30 mouse cellular contexts compared by ENCODE assay signal in genomic region chr11:51493421-51493820, GRCm38 (mm10).
A peak's percentile ranks its signal among the peaks of the same experiment; 100 is the strongest.
DNase-seq lines count a peak whose midpoint lies in the region; ATAC-seq and TF ChIP-seq lines count a peak whose summit lies in the region.
"Had no signal": no experiment of that assay in that cellular context is flagged by ENCODE, and none has a peak within 500 bp of the region (broad histone marks: within the 10 kb centered on the region; RNA-seq: fewer than 3 reads in every experiment).

No protein-coding gene starts in this region.

- no peak for TF ChIP-seq POLR2A in kidney, adult 2 months (IDR thresholded peaks at IDR 0.05; ENCODE audit: low read depth, low read length)

- DNase-seq in kidney, adult 2 months = peak; percentile 4
- DNase-seq in kidney, postnatal 4 days = no peak
- DNase-seq in liver = no peak
- DNase-seq in layer of hippocampus, postnatal 14 days (ENCODE audit: low spot score in 2 of 2) = peak; percentile 31 to 58
- no peak for DNase-seq in embryo, embryonic 9.5 days (ENCODE audit: extremely low spot score)
- DNase-seq in MN1 (ENCODE audit: low spot score) = no peak
- DNase-seq: adrenal gland, postnatal 10 days; cerebellum, adult 11-12 months; forebrain, postnatal 0 days; heart, postnatal 10 days; kidney, adult 11 months; kidney, postnatal 25 days; left cerebral cortex, postnatal 4 days; lung, embryonic 14.5 days; retina, postnatal 1 day; right cerebral cortex, postnatal 14 days had no signal

- no peaks in the 10 kb centered on the region for H3K9me3 ChIP-seq in liver, embryonic 12.5 days (replicated peaks)
- H3K9me3 ChIP-seq: embryonic facial prominence, embryonic 15.5 days; forebrain, embryonic 12.5 days; G1E; kidney, embryonic 15.5 days; limb, embryonic 15.5 days; midbrain, embryonic 15.5 days; neural tube, embryonic 15.5 days had no signal

- ATAC-seq in liver, embryonic 12.5 days = no peak
- ATAC-seq: inflammation-experienced regulatory T-cells, adult 6 months; midbrain, embryonic 15.5 days; Patski had no signal

- H3K27ac ChIP-seq in kidney, adult 2 months (ENCODE audit: insufficient read depth, low read depth, low read length) = no peak overlapping the region
- H3K27ac ChIP-seq in liver, embryonic 12.5 days = no peak overlapping the region
- H3K27ac ChIP-seq: embryonic facial prominence, embryonic 10.5 days; embryonic facial prominence, embryonic 15.5 days; forebrain, embryonic 12.5 days; heart, embryonic 13.5 days; hindbrain, embryonic 14.5 days; kidney, embryonic 15.5 days; limb, embryonic 15.5 days; midbrain, embryonic 10.5 days; midbrain, embryonic 15.5 days; neural tube, embryonic 15.5 days had no signal

- H3K27me3 ChIP-seq in kidney, adult 2 months (replicated peaks; ENCODE audit: control insufficient read depth, insufficient read depth, low read length) = no peaks in the 10 kb centered on the region
- no peaks in the 10 kb centered on the region for H3K27me3 ChIP-seq in liver, embryonic 12.5 days (replicated peaks)
- H3K27me3 ChIP-seq: embryonic facial prominence, embryonic 15.5 days; forebrain, embryonic 12.5 days; limb, embryonic 15.5 days; midbrain, embryonic 15.5 days; neural tube, embryonic 15.5 days; Patski had no signal

- no peaks in the 10 kb centered on the region for H3K4me1 ChIP-seq in kidney, adult 2 months (ENCODE audit: control insufficient read depth, insufficient read depth, low read length)
- H3K4me1 ChIP-seq in liver, embryonic 12.5 days = peaks cover 16% of the 10 kb centered on the region; the same call in 1 of the 2 replicates
- H3K4me1 ChIP-seq: midbrain, embryonic 15.5 days had no signal

- H3K4me3 ChIP-seq in kidney, adult 2 months (ENCODE audit: insufficient read depth, low read depth, low read length) = no peak overlapping the region
- no peak overlapping the region for H3K4me3 ChIP-seq in liver, embryonic 12.5 days
- H3K4me3 ChIP-seq: embryonic facial prominence, embryonic 10.5 days; embryonic facial prominence, embryonic 15.5 days; forebrain, embryonic 12.5 days; heart, embryonic 13.5 days; kidney, embryonic 15.5 days; limb, embryonic 15.5 days; midbrain, embryonic 10.5 days; midbrain, embryonic 15.5 days; neural tube, embryonic 15.5 days had no signal

- no peak for TF ChIP-seq CTCF in kidney, adult 2 months (conservative IDR thresholded peaks at IDR 0.05; ENCODE audit: insufficient read depth, insufficient read length, low read depth, low read length)

- H3K9ac ChIP-seq in liver, embryonic 12.5 days = no peak overlapping the region
- H3K9ac ChIP-seq: embryonic facial prominence, embryonic 15.5 days; forebrain, embryonic 12.5 days; forebrain, postnatal 0 days; heart, embryonic 13.5 days; hindbrain, embryonic 14.5 days; kidney, embryonic 15.5 days; limb, embryonic 15.5 days; lung, embryonic 14.5 days; midbrain, embryonic 15.5 days; neural tube, embryonic 15.5 days had no signal

- WGBS in kidney, adult 2 months = 75% methylated on average over 4 of the region's 4 CpGs
- whole genome bisulfite sequencing in liver, embryonic 12.5 days (ENCODE audit: insufficient replicate concordance) = 50% methylated on average over 4 of the region's 4 CpGs

- no peaks in the 10 kb centered on the region for H3K36me3 ChIP-seq in kidney, adult 2 months (ENCODE audit: control insufficient read depth, insufficient read depth, low read length)
- no peaks in the 10 kb centered on the region for H3K36me3 ChIP-seq in liver, embryonic 12.5 days
- H3K36me3 ChIP-seq: embryonic facial prominence, embryonic 15.5 days; forebrain, embryonic 12.5 days; G1E; heart, embryonic 13.5 days; kidney, embryonic 15.5 days; limb, embryonic 15.5 days; midbrain, embryonic 10.5 days; midbrain, embryonic 15.5 days; neural tube, embryonic 15.5 days had no signal

- 0 out of 2 replicates have a peak overlapping the region, but pooled peaks have one; percentile 10 for H3K4me2 ChIP-seq in liver, embryonic 12.5 days
- H3K4me2 ChIP-seq: embryonic facial prominence, embryonic 15.5 days; forebrain, embryonic 12.5 days; heart, embryonic 13.5 days; hindbrain, embryonic 14.5 days; kidney, embryonic 15.5 days; limb, embryonic 15.5 days; lung, embryonic 14.5 days; midbrain, embryonic 15.5 days; neural tube, embryonic 15.5 days had no signal

Comparison
In these comparisons a context has a peak if more than half of its experiments do, and no peak if none do; other contexts are left out.
1. DNase-seq: peak in kidney, adult 2 months (single experiment) and layer of hippocampus, postnatal 14 days (2 of 2); none in kidney, postnatal 4 days (0 of 2), liver (single experiment), embryo, embryonic 9.5 days (single experiment) and MN1 (single experiment).